Mouse (Mus musculus): Measurements from ENCODE around the gene Nup133.

DNA sequence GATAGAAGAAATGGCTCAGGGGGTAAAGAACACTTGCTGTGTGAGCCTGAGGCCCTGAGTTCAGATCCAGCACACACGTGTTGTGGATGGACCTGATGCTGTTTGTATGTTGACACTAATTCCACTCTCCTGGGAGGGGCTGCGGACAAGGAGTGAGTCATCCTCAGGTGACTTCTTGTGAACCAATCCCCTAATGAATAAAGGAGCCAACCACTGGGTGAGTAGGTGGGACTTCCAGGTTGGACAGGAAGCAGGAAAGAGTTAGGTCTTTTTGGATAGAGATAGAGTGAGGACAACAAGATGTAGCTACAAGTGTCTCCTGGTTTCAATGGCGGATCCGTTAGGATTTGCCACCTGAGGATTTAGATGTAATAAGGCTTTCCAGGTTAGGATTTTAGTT lies 99.7 kb downstream of the Nup133 start:
- no peak for TF ChIP-seq POLR2A (IDR thresholded peaks at IDR 0.05; ENCODE audit: extremely low read depth, insufficient read depth, low read length)
- no peak for TF ChIP-seq CTCF (IDR thresholded peaks at IDR 0.05; ENCODE audit: extremely low read depth, insufficient read depth, low read length)
